Mouse (Mus musculus) A20 (cell line): Measurements from ENCODE around the gene Gadd45b.

Experiments used
- DNase-seq: peaks from one replicate; pipeline ENCODE4 v3.0.0-alpha.2; 2011; ENCODE audit warnings: low read depth, low spot score

The Gadd45b gene

DNA sequence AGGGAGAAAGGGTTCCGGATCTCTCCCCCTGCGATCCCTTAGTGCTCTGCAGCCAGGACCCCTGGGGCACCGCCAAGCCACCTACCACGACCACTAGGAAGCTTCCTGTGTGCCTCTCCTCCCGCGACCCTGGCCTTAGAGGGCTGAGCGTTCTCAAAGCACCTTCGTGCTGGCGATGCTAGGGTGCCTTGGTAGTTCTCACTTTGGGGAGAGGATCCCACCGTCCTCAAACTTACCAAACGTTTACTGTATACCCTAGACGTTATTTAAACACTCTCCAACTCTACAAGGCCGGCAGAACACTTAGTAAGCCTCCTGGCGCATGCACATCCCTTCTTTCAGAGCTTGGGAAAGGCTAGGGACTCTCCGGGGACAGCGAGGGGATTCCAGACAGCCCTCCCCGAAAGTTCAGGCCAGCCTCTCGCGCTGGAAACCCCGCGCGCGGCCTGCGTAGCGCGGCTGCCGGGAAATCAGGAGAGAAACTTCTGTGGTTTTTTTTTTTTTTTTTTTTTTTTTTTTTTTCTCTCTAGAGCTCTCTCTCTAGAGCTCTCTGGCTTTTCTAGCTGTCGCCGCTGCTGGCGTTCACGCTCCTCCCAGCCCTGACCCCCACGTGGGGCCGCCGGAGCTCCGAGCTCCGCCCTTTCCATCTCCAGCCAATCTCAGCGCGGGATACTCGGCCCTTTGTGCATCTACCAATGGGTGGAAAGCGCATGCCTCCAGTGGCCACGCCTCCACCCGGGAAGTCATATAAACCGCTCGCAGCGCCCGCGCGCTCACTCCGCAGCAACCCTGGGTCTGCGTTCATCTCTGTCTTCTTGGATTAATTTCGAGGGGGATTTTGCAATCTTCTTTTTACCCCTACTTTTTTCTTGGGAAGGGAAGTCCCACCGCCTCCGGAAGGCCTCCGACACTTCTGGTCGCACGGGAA lies at the start of gene Gadd45b:
Gadd45b (plus strand) TSS at position 775 of the 928 bp plus-strand sequence.
- DNase-seq: peak; percentile 99

DNA sequence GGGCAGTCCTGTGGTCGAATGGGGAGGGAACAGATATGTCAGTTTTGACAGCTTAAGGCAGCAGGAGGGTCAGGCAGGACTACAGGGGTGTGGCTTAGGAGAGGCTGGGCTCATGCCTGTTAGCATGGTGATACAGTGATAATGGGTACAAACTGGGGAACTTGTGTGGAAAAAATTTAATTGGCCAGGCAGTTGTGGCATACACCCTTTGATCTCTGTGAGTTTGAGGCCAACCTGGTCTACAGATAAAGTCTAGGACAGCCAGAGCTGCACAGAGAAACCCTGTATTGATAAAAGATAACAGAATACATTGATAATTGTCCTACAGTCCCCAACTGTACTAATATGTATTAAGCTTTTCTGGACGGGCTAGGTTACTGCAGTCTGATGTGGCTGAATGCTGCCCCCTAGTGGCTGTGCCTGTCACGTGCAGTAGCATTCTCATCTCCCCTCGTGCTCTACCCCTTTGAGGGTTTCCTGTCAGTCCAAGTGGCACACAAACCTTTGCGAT lies 49.7 kb upstream of the Gadd45b start:
- peak; percentile 81 for DNase-seq

GRCm38 (mm10) chr10:80880901-80881300 lies 49.0 kb upstream of the Gadd45b start:
- peak; percentile 59 for DNase-seq

GRCm38 (mm10) chr10:80881301-80881700 lies 48.6 kb upstream of the Gadd45b start:
- peak; percentile 79 for DNase-seq

- no peak for DNase-seq
These were observed 42.7 kb upstream of the Gadd45b start for GRCm38 (mm10) chr10:80887181-80887580.

- DNase-seq: no peak
These were observed 34.8 kb upstream of the Gadd45b start for GRCm38 (mm10) chr10:80895100-80895499.

GRCm38 (mm10) chr10:80895697-80896096 lies 34.2 kb upstream of the Gadd45b start:
- DNase-seq: no peak

GRCm38 (mm10) chr10:80896581-80897485 lies 33.0 kb upstream of the Gadd45b start:
- no peak for DNase-seq

GRCm38 (mm10) chr10:80897861-80898510 lies 31.9 kb upstream of the Gadd45b start:
- no peak for DNase-seq

DNA sequence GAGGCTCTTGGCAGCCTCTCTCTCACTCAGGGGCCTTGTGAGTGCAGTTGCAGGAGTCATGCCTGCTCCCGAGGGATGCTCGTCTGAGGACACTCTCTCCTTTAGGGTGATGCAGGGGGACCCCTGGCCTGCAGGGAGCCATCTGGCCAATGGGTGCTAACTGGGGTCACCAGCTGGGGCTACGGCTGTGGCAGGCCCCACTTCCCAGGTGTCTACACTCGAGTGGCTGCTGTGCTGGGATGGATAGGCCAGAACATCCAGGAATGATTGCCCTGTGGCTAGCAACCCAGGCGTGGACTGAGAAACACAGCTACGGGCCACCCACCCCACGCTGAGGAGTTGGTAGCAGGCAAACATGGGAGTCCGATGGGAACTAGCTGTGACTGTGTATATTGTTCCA lies 30.8 kb upstream of the Gadd45b start:
- DNase-seq: no peak

DNA sequence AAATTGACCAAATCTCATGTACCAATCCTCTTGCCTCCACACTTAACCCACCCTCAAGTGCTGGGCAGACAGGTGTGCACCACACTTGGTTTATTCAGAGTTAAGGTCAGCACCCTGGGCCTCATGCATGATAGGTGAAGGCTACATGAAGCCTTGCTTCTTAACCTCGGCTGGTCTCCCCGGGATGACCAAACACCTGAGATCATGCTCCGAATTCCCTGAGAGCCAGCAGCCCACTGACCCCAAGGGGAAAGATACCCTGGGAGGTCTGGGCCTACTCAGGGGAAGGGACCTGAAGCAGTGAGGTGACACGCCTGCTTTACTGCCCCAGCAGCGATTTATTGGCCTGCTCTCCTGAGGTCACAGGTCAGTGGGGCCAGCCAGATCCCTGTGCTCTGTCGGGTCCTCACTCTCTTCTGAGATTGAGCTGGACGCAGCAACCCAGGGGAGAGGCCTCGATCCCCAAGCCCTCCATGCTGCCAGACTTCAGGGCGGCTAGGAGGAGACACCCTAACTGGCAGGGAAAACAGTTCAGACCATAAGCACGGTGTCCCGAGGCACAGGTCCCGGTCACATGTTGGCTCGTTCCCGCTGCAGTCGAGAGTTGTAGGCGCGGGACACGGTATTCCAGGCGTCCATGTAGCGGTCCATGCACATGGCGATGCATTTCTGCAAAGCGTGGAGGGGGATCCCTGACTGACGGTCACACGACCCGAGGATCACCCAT lies 30.1 kb upstream of the Gadd45b start:
- DNase-seq: no peak

- DNase-seq: peak; percentile 99
These were observed 29.3 kb upstream of the Gadd45b start, which contains the start of gene Timm13 for GRCm38 (mm10) chr10:80900318-80901247. Gene Timm13, minus strand, starts transcription at chr10:80900969.

DNA sequence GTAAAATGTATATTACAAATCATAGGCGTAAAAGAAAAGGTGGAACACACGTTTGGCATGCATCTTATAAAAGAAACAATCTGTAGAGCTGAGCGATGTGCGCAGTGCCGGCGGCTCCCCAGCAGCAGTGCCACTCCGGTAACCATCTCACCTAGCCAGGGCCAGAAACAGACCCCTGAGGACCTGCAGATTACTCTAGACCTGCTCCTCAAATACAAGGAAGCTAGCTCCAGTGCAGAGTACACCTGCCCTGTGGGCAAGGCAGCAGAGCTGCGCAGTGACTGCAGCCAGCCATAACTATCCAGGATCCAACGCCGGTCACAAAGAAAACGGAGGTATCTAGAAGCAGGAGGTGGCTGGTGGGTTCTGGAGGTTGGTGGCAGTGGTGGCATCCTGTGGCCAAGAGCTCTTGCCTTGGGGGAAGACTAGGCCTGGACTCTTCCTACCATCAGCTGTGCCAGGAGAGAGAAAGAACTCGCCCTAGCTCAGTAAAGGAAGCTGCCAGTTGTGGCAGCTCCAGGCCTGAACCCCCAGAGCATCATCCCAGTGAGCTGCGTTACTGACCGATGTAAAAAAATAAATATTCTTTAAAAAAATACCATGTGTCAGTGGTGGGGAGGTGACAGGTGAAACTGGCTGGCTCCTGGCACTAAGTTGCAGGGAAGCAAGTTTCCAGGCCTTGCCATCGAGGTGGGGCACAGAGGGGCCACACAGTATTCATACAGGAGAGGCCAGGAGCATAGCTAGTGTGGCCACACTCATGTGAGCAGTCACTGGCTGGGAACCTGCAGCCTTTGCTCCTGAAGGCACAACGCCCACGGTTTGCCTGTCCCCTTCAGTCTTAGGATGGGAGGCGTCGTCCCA lies 28.2 kb upstream of the Gadd45b start:
- DNase-seq: no peak

DNA sequence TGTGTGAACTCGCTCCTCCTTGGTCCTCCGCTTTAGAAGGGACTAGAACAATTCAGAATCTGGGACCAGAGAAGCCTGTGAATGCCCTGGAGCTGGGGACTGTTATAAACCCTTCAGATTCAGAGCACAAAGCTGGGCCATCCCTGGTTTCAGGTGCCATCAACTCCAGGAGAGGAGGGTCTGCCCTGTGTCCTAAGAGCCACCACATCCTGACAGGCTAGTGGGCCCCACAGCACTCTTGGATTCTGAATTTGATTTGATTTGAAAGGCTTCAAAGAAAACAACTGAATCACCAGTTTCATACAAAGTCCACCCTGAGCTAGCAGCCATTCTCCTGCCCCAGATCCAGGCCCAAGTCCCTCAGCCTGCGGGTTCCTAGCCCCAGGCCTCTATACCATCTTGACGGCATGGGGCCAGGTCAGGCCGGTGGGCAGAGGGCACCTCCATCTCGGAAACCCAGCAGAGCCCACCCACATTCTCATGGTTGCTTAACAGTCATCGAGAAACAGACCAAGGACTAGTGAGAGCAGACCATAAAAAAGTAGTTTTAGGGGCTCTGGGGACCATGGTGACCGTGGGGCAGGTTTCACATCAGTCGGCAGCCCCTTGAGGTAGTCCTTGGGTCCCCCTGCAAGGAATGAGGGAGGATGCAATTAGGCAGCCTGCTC lies 27.5 kb upstream of the Gadd45b start:
- DNase-seq: no peak

- no peak for DNase-seq
These were observed 26.6 kb upstream of the Gadd45b start for GRCm38 (mm10) chr10:80903282-80903681.

GRCm38 (mm10) chr10:80904004-80904693 lies 25.7 kb upstream of the Gadd45b start:
- DNase-seq: no peak

GRCm38 (mm10) chr10:80904709-80905108 lies 25.2 kb upstream of the Gadd45b start:
- DNase-seq: no peak
